Mouse (Mus musculus): ENCODE results near the gene Pde9a.
A peak's percentile ranks its signal among the peaks of the same experiment; 100 is the strongest.

Pde9a gene

DNA sequence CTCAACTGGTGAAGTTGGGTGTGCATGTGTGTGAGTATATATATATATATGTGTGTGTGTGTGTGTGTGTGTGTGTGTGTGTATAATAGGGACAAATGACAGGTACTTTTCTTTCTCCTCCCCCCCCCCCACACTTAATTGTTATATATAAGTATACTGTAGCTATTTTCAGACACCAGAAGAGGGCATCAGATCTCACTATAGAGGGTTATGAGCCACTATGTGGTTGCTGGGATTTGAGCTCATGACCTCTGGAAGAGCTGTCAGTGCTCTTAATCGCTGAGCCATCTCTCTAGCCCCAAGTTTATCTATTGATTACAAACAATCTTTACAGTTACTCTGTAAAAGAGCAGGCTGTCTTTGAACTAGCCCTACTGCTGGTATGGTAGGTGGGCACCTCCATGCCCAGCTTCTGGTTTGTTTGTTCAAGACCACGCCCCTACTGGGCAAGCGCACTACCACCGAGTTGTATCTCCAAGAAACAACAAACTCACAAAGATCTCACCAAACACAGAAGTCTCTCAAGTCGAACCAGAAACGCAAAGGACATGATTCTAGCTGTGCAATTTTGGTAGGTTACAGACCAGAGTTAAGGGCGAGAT is 133.4 kb downstream of the Pde9a start:
- no peak for DNase-seq (ENCODE audit: low read depth)

DNA sequence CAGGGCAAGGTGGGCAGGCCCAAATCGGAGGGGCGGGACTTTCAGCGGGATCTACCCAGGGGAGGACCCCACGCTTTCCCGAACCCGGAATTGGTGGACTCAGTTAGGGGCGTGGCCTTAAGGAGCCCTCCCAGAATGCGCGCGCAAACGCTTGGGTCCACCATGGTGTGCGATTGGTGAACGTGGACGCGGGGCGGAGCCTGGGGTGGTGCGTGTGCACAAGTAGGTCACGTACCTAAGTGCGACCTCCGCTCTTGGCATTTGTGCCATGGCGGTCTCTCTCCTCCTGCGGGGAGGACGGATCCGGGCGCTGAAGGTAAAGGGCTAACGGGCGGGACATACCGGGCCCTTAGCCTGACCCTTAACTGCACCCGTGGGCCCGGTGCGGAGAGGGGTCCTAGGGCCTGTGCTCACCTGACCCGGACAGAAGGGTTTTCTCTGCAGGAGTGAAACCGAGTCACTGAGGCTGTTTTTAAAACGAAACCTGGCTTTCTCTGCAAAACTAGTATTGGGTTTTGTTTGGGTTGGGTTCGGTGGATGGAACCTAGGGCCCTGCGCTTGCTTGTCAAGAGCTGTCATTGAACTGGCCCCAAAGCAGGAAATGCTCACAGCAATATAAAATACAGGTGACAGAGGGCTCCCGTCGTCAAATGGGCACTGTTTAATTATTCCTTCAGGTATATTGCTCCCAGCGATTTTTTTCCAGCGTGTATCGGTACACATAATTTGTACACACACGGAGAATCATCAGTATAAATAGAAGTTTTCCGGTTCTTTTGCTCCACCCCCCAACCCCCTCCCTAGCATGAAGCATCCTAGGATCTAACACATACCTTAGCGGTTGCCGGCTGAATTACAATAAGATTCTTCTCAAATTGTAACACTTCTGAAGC is 134.2 kb downstream of the Pde9a start, which contains the start of the genes Wdr4 and Ndufv3:
TSS of gene Wdr4 (minus strand) at position 35 of the 893 bp plus-strand sequence.
TSS of gene Ndufv3 (plus strand) at position 170 of the 893 bp plus-strand sequence.
- peak; percentile 100 for DNase-seq (ENCODE audit: low read depth)

DNA sequence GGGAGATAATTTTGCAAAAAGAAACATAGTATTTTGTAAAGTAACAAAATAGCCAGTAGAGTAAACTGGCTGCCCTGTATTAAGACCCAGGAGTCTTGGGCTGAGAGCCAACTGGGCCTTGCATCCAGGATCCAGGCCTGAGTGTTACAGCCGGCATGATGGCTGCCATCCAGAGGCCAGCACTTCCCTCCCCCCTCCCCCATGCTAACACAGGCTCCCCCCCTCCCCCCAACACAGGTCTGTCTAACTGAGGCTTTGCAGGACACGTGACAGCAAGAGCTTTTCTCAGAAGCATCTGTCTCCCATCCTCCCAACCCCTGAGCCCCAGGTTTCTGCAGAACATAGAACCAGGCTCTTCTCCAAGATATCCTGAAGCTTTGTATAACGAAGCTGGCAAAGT is 134.9 kb downstream of the Pde9a start:
- peak; percentile 84 for DNase-seq (ENCODE audit: low read depth)

DNA sequence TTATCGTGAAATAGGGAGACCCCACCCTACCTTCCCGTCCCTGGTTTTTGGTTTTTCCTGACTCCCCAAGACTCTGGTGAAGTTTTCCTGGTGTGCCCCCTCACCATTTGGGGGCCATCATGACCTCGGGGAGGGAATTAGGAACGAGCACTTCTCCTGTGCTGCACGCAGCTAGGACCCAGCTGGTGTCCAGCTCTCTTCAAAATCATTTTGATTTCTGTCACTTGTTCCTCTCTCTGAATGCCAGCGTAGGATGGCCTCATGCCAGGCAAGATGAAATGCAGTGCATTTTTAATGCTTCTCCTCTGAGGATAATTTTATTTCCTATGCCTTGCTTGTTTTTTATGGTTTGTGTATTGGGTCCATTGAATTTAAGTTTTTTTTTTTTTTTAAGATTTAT is 135.9 kb downstream of the Pde9a start:
- no peak for DNase-seq (ENCODE audit: low read depth)

DNA sequence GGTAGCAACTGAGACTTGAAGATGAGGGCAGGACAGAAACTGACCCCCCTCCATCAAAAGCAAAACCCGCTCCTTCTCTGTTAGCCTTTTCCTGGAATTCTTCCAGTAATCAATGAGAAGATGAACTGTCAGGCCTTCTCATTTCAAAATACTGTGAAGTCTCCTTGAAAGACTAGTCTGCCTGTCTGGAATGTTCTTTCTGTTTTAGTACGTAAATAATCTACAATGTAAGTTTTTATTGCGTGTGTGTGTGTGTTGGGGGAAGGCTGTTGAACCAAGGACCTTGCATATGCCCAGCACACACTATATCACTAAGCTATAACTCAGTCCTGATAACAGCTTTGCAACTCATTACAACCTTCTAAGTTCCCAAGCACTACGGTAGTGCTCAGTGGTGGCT is 139.1 kb downstream of the Pde9a start:
- DNase-seq (ENCODE audit: low read depth) = no peak

DNA sequence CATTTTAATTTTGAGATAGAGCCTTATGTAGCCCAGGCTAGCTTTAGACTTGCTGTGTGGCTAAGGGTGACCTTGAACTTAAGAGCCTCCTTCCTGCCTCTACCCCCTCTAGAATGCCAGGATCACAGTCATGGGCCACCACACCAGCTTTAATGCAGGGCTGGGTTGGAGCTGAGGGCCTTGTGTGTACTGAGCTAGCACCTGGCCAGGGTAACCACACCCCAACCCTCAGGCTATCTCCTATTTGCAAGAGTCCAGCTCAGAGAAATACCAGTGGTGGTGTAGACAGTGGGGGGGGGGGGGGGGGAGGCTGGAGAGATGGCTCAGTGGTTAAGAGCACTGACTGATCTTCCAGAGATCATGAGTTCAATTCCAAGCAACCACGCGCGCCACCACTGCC is 139.8 kb downstream of the Pde9a start:
- no peak for DNase-seq (ENCODE audit: low read depth)
